27 mouse cellular contexts compared by ENCODE assay signal in genomic region chr2:144428659-144429058, GRCm38 (mm10). TPM values are rescaled to one million over a fixed set of nuclear protein-coding genes. Genes with fewer than 3 reads are reported as not detected.
A peak's percentile ranks its signal among the peaks of the same experiment; 100 is the strongest.
DNase-seq lines count a peak whose midpoint lies in the region; ATAC-seq and TF ChIP-seq lines count a peak whose summit lies in the region.
"Had no signal": no experiment of that assay in that cellular context is flagged by ENCODE, and none has a peak within 500 bp of the region (broad histone marks: within the 10 kb centered on the region; RNA-seq: fewer than 3 reads in every experiment).

No protein-coding gene starts in this region.

- H3K9ac ChIP-seq in intestine, embryonic 14.5 days (ENCODE audit: low read length), result no peak overlapping the region
- H3K9ac ChIP-seq in intestine, embryonic 15.5 days, result no peak overlapping the region
- H3K9ac ChIP-seq in stomach, postnatal 0 days (ENCODE audit: low read length), result no peak overlapping the region
- H3K9ac ChIP-seq in midbrain, embryonic 13.5 days (replicated peaks), result no peak overlapping the region
- H3K9ac ChIP-seq: embryonic facial prominence, embryonic 13.5 days; forebrain, embryonic 12.5 days; forebrain, embryonic 15.5 days; heart, embryonic 12.5 days; heart, embryonic 15.5 days; hindbrain, embryonic 13.5 days had no signal

- no peaks in the 10 kb centered on the region for H3K36me3 ChIP-seq in intestine, embryonic 14.5 days (ENCODE audit: control insufficient read depth, insufficient read depth, low read length)
- H3K36me3 ChIP-seq in intestine, embryonic 15.5 days, result no peaks in the 10 kb centered on the region
- no peaks in the 10 kb centered on the region for H3K36me3 ChIP-seq in small intestine, adult 2 months (ENCODE audit: control insufficient read depth, insufficient read depth, low read length)
- no peaks in the 10 kb centered on the region for H3K36me3 ChIP-seq in stomach, postnatal 0 days (ENCODE audit: control insufficient read depth, insufficient read depth, low read length)
- no peaks in the 10 kb centered on the region for H3K36me3 ChIP-seq in midbrain, embryonic 13.5 days
- H3K36me3 ChIP-seq: embryonic facial prominence, embryonic 13.5 days; forebrain, embryonic 12.5 days; forebrain, embryonic 15.5 days; heart, embryonic 12.5 days; heart, embryonic 15.5 days; hindbrain, embryonic 10.5 days; hindbrain, embryonic 13.5 days had no signal

- no peaks in the 10 kb centered on the region for H3K27me3 ChIP-seq in intestine, embryonic 14.5 days (replicated peaks; ENCODE audit: control insufficient read depth, insufficient read depth, low read length)
- H3K27me3 ChIP-seq in intestine, embryonic 15.5 days (replicated peaks), result no peaks in the 10 kb centered on the region
- H3K27me3 ChIP-seq in small intestine, adult 2 months (ENCODE audit: control insufficient read depth, insufficient read depth, low read length), result no peaks in the 10 kb centered on the region
- no peaks in the 10 kb centered on the region for H3K27me3 ChIP-seq in stomach, postnatal 0 days (ENCODE audit: control insufficient read depth, insufficient read depth, low read length)
- no peaks in the 10 kb centered on the region for H3K27me3 ChIP-seq in midbrain, embryonic 13.5 days
- H3K27me3 ChIP-seq: embryonic facial prominence, embryonic 13.5 days; forebrain, embryonic 12.5 days; forebrain, embryonic 15.5 days; heart, embryonic 12.5 days; heart, embryonic 15.5 days; hindbrain, embryonic 13.5 days had no signal

- H3K9me3 ChIP-seq in intestine, embryonic 14.5 days (ENCODE audit: control insufficient read depth, low read length), result no peaks in the 10 kb centered on the region
- no peaks in the 10 kb centered on the region for H3K9me3 ChIP-seq in intestine, embryonic 15.5 days
- no peaks in the 10 kb centered on the region for H3K9me3 ChIP-seq in stomach, postnatal 0 days (ENCODE audit: control insufficient read depth, low read length)
- no peaks in the 10 kb centered on the region for H3K9me3 ChIP-seq in midbrain, embryonic 13.5 days
- H3K9me3 ChIP-seq: embryonic facial prominence, embryonic 13.5 days; forebrain, embryonic 12.5 days; forebrain, embryonic 15.5 days; heart, embryonic 12.5 days; heart, embryonic 15.5 days; hindbrain, embryonic 10.5 days; hindbrain, embryonic 13.5 days had no signal

- WGBS in intestine, embryonic 14.5 days, result 72% methylated on average over 8 of the region's 8 CpGs
- 67% methylated on average over 8 of the region's 8 CpGs for WGBS in intestine, embryonic 15.5 days
- WGBS in small intestine, adult 2 months, result 30% methylated on average over 8 of the region's 8 CpGs
- 66% methylated on average over 8 of the region's 8 CpGs for WGBS in stomach, postnatal 0 days
- WGBS in midbrain, embryonic 13.5 days, result 86% methylated on average over 8 of the region's 8 CpGs

- peak overlapping the region; percentile 51; the same call in 1 of the 2 replicates for H3K27ac ChIP-seq in intestine, embryonic 14.5 days (ENCODE audit: low read depth)
- H3K27ac ChIP-seq in intestine, embryonic 15.5 days, result peak overlapping the region; percentile 88
- peak overlapping the region; percentile 99 for H3K27ac ChIP-seq in small intestine, adult 2 months (ENCODE audit: insufficient read depth, low read depth, low read length)
- no peak overlapping the region; the same call in 1 of the 2 replicates for H3K27ac ChIP-seq in stomach, postnatal 0 days (replicated peaks)
- no peak overlapping the region for H3K27ac ChIP-seq in midbrain, embryonic 13.5 days
- H3K27ac ChIP-seq: embryonic facial prominence, embryonic 13.5 days; forebrain, embryonic 12.5 days; forebrain, embryonic 15.5 days; heart, embryonic 15.5 days; hindbrain, embryonic 10.5 days; hindbrain, embryonic 13.5 days had no signal

- no peak overlapping the region for H3K4me3 ChIP-seq in intestine, embryonic 14.5 days (ENCODE audit: low read depth, low read length)
- no peak overlapping the region for H3K4me3 ChIP-seq in intestine, embryonic 15.5 days (replicated peaks)
- peak overlapping the region; percentile 60 for H3K4me3 ChIP-seq in small intestine, adult 2 months (ENCODE audit: low read depth, low read length)
- H3K4me3 ChIP-seq in stomach, postnatal 0 days (ENCODE audit: low read depth, low read length), result no peak overlapping the region
- no peak overlapping the region for H3K4me3 ChIP-seq in midbrain, embryonic 13.5 days (replicated peaks)
- H3K4me3 ChIP-seq: embryonic facial prominence, embryonic 13.5 days; erythroblast, embryonic 14.5 days; forebrain, embryonic 12.5 days; forebrain, embryonic 15.5 days; heart, embryonic 12.5 days; heart, embryonic 15.5 days; hindbrain, embryonic 10.5 days; hindbrain, embryonic 13.5 days had no signal

- ATAC-seq in intestine, embryonic 14.5 days (replicated peaks; ENCODE audit: low FRiP score, low TSS enrichment, low read depth), result 0 out of 2 replicates have a peak, but pooled peaks have one; percentile 20
- peak; percentile 59 for ATAC-seq in intestine, embryonic 15.5 days
- ATAC-seq in stomach, postnatal 0 days (ENCODE audit: low FRiP score, low TSS enrichment), result peak; percentile 91
- no peak for ATAC-seq in midbrain, embryonic 13.5 days
- ATAC-seq: CD4-positive, CD25-positive, alpha-beta regulatory T cell, adult 4 months; forebrain, embryonic 15.5 days; hindbrain, embryonic 16.5 days had no signal

- TF ChIP-seq POLR2A in small intestine, adult 2 months (IDR thresholded peaks at IDR 0.05; ENCODE audit: low read depth, low read length), result no peak

- DNase-seq in intestine, embryonic 14.5 days (ENCODE audit: low spot score), result no peak
- peak; percentile 49 for DNase-seq in stomach, postnatal 0 days (ENCODE audit: low spot score)
- DNase-seq in layer of hippocampus, postnatal 10 days (ENCODE audit: low spot score in 2 of 2), result no peak
- DNase-seq: adrenal gland, adult 2 months; adrenal gland, postnatal 14 days; cerebellum, adult 11 months; cerebellum, adult 2 months; cerebellum, postnatal 14 days; gastrocnemius, postnatal 25 days; heart, adult 18-20 months; heart, postnatal 10 days; heart, postnatal 36 days had no signal

- H3K4me1 ChIP-seq in intestine, embryonic 14.5 days (replicated peaks; ENCODE audit: control insufficient read depth, insufficient read depth, low read length), result 0 out of 2 replicates have a peak, but pooled peaks cover 4% of the 10 kb centered on the region
- peaks cover 3% of the 10 kb centered on the region; the same call in 1 of the 2 replicates for H3K4me1 ChIP-seq in intestine, embryonic 15.5 days (replicated peaks)
- peaks cover 25% of the 10 kb centered on the region for H3K4me1 ChIP-seq in small intestine, adult 2 months (ENCODE audit: control insufficient read depth, insufficient read depth, insufficient read length, low read length)
- no peaks in the 10 kb centered on the region for H3K4me1 ChIP-seq in stomach, postnatal 0 days (replicated peaks; ENCODE audit: control insufficient read depth, insufficient read depth)
- H3K4me1 ChIP-seq in midbrain, embryonic 13.5 days (replicated peaks), result no peaks in the 10 kb centered on the region
- H3K4me1 ChIP-seq: embryonic facial prominence, embryonic 13.5 days; forebrain, embryonic 12.5 days; forebrain, embryonic 15.5 days; heart, embryonic 12.5 days; heart, embryonic 15.5 days; hindbrain, embryonic 10.5 days; hindbrain, embryonic 13.5 days had no signal

- no peak for TF ChIP-seq EP300 in stomach, postnatal 0 days (optimal IDR thresholded peaks at IDR 0.05)

- TF ChIP-seq CTCF in small intestine, adult 2 months (IDR thresholded peaks at IDR 0.05; ENCODE audit: extremely low read depth, insufficient read length, insufficient replicate concordance, low read depth, low read length), result peak; percentile 33; the same call in 1 of the 2 replicates
- TF ChIP-seq CTCF in stomach, postnatal 0 days (IDR thresholded peaks at IDR 0.05; ENCODE audit: low read depth), result peak; percentile 59

- H3K4me2 ChIP-seq in intestine, embryonic 14.5 days (ENCODE audit: low read length), result no peak overlapping the region; the same call in 1 of the 2 replicates
- H3K4me2 ChIP-seq in intestine, embryonic 15.5 days (replicated peaks), result peak overlapping the region; percentile 22
- H3K4me2 ChIP-seq in stomach, postnatal 0 days (replicated peaks; ENCODE audit: low read depth), result no peak overlapping the region
- H3K4me2 ChIP-seq in midbrain, embryonic 13.5 days (replicated peaks), result no peak overlapping the region
- H3K4me2 ChIP-seq: embryonic facial prominence, embryonic 13.5 days; forebrain, embryonic 12.5 days; forebrain, embryonic 15.5 days; heart, embryonic 12.5 days; heart, embryonic 15.5 days; hindbrain, embryonic 13.5 days had no signal

RNA-seq across cellular contexts. Expression of gene Pet117, which starts 59.9 kb away (rescaled TPM):
- polyA plus RNA-seq in intestine, embryonic 14.5 days (2014; fragmentation: Nextera tagmentation; extraction: Ambion mirVana), result 2.2 TPM in 2 replicates
- polyA plus RNA-seq in intestine, embryonic 15.5 days (2015; fragmentation: Nextera tagmentation; extraction: Ambion mirVana), result 2.8 and 3.5 TPM in 2 replicates
- not detected in 2 replicates for polyA plus RNA-seq in small intestine, adult 2 months (2012; rRNA removed)
- polyA plus RNA-seq in stomach, postnatal 0 days (2015; fragmentation: Nextera tagmentation; extraction: Ambion mirVana), result 2.4 and 2.5 TPM in 2 replicates
- total RNA-seq in layer of hippocampus, postnatal 10 days (2021), result 1 to 10 TPM; 5.4 to 7.9 TPM
- 1.6 and 2.2 TPM in 2 replicates for polyA plus RNA-seq in midbrain, embryonic 13.5 days (2015; fragmentation: Nextera tagmentation; extraction: Ambion mirVana)
- total RNA-seq: MEL had no signal
- polyA plus RNA-seq: adrenal gland, adult 2 months; cerebellum, adult 2 months; forebrain, embryonic 15.5 days; gonadal fat pad, adult 2 months had no signal

RNA-seq across cellular contexts. Expression of gene Kat14, which starts 59.9 kb away (rescaled TPM):
- polyA plus RNA-seq in intestine, embryonic 14.5 days (2014; fragmentation: Nextera tagmentation; extraction: Ambion mirVana), result 43.8 and 43.9 TPM in 2 replicates
- polyA plus RNA-seq in intestine, embryonic 15.5 days (2015; fragmentation: Nextera tagmentation; extraction: Ambion mirVana), result 41.1 and 46.9 TPM in 2 replicates
- 16.8 and 28.1 TPM in 2 replicates for polyA plus RNA-seq in small intestine, adult 2 months (2012; rRNA removed)
- 20.9 and 21.4 TPM in 2 replicates for polyA plus RNA-seq in stomach, postnatal 0 days (2015; fragmentation: Nextera tagmentation; extraction: Ambion mirVana)
- 10 to 100 TPM; 26.5 to 29.3 TPM for total RNA-seq in layer of hippocampus, postnatal 10 days (2021)
- polyA plus RNA-seq in midbrain, embryonic 13.5 days (2015; fragmentation: Nextera tagmentation; extraction: Ambion mirVana), result 31.7 and 39.9 TPM in 2 replicates

Comparison
In these comparisons a context has a peak if more than half of its experiments do, and no peak if none do; other contexts are left out.
1. H3K27ac ChIP-seq: peak in intestine, embryonic 14.5 days (single experiment), intestine, embryonic 15.5 days (single experiment) and small intestine, adult 2 months (single experiment); none in stomach, postnatal 0 days (single experiment) and midbrain, embryonic 13.5 days (single experiment).